Mouse (Mus musculus) cerebellum, adult 2 months (tissue): Measurements from ENCODE around the gene Gm47429. TPM values are rescaled to one million over a fixed set of nuclear protein-coding genes. Genes with fewer than 3 reads are reported as not detected.
"Not testable (repeated sequence)": the region's sequence is repeated elsewhere in the genome, so short reads cannot be mapped to it uniquely, and the experiment has no call there.

Experiments used
- DNase-seq, 2 experiments: peaks; one replicate each; pipeline ENCODE4 v3.0.0; 2021
- H3K27ac ChIP-seq: fragments of 200-500 bp; 2 replicates; pipeline ENCODE4 v1.5.1; 2012; ENCODE audit warnings: low read length, control low read depth, inconsistent platforms; ENCODE audit not compliant: insufficient read depth
- H3K27me3 ChIP-seq: fragments of 200-500 bp; 2 replicates; pipeline ENCODE4 v1.6.1; 2012; ENCODE audit warnings: inconsistent platforms, mild to moderate bottlenecking, low read length, moderate library complexity; ENCODE audit not compliant: control insufficient read depth, insufficient read depth
- H3K4me1 ChIP-seq: fragments of 200-500 bp; 2 replicates; pipeline ENCODE4 v1.6.1; 2011; ENCODE audit warnings: low read length; ENCODE audit not compliant: control insufficient read depth, insufficient read depth
- H3K4me3 ChIP-seq: fragments of 200-500 bp; replicated peaks from 2 replicates; pipeline ENCODE3; 2011; ENCODE audit warnings: mild to moderate bottlenecking, low read depth, low read length, control low read depth; ENCODE audit not compliant: insufficient read depth
- CTCF ChIP-seq: fragments of 200-500 bp; IDR thresholded peaks from 2 replicates; pipeline ENCODE4 v1.5.1; 2011; ENCODE audit warnings: low read depth, mild to moderate bottlenecking, control low read depth, low read length, moderate library complexity, borderline replicate concordance; ENCODE audit not compliant: insufficient read depth
- POLR2A ChIP-seq: fragments of 200-500 bp; IDR thresholded peaks from 2 replicates; pipeline ENCODE4 v1.6.1; 2011; ENCODE audit warnings: low read length, control low read depth, borderline replicate concordance; ENCODE audit not compliant: insufficient read depth
- WGBS: fragments of 180-500 bp; shearing (Covaris S2); methylation state at CpG from one replicate; pipeline ENCODE4 v1.1.7; 2018; 5-methylcytosine and 5-hydroxymethylcytosine counted together
- polyA plus RNA-seq: library from polyadenylated mRNA; depleted of rRNA; stranded (reverse); fragments of >200 nt; gene quantifications from 2 replicates; pipeline ENCODE4 v1.2.3, GENCODE M21; 2012; rRNA removed

The Gm47429 gene
- polyA plus RNA-seq, result not detected in 2 replicates

DNA sequence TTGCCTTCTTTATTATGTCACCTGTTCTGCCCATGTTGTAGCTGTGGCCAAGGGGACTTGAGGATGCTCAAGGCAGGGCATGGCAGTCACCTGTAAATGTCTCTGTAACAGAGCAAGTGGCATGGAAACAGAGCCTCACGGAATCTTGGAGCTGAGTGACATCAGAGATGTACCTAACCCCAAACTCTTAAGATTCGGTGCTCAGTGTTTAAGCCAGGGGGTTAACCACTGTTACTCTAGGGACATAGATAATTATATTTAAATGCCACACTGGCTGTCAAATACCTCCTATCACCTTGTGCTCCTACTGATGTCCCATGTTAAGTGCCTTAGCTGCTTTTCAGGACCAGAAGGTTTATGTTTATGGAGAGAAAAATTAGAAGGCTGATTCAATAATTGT lies at the start of gene Gm47429:
Gm47429 (minus strand) TSS at position 101 of the 400 bp plus-strand sequence.
- no peak for TF ChIP-seq POLR2A
- no peak for TF ChIP-seq CTCF
- DNase-seq, result no peak
- no peaks in the 10 kb centered on the region for H3K27me3 ChIP-seq
- 84% methylated on average over 2 of the region's 2 CpGs for WGBS
- H3K27ac ChIP-seq, result no peak within 1 kb of the TSS
- no peaks in the 10 kb centered on the region for H3K4me1 ChIP-seq
- no peak within 1 kb of the TSS for H3K4me3 ChIP-seq

DNA sequence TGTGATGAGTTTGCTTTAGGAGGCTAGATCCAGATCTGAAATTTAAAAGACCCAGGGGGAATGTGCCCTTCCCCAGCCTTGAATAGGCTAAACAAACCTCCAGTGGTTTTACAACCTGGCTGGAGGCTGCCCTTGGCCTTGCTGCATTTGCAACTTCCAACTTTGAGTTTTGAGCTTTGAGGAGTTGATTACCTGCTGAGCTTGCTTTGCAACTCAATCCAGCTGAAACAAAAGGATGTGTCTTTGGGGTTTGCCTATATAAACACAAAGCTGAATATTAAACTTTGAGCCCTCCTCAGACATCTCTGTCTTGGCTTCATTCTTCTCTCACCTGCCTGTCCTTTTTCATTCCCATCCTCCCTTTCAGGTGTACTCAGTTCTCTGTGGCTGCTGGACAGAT lies 44.8 kb upstream of the Gm47429 start:
- not testable (repeated sequence) for DNase-seq, H3K4me3 ChIP-seq, H3K27ac ChIP-seq

DNA sequence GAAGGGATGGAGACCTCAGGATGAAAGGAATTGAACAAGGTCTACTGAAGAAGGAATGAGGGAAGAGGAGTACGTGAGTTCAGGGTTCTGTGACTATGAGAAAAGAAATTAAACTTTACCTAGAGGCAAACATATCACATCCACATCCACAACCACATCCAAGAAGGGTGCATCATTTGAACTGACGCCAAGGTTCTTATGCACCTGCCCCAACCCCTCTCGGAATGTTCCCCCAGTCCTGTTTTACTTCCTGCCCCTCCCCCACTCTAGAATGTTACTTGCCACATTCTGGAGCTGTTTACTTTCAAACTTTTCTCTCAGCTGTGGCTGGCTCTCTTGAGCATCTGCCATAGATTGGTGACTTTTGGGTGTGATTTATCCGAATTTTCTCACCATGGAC lies 23.3 kb upstream of the Gm47429 start, which contains the start of gene Nutm2:
Nutm2 (plus strand) TSS at position 301 of the 400 bp plus-strand sequence.
- H3K27ac ChIP-seq, result no peak within 1 kb of the TSS
- H3K4me3 ChIP-seq, result no peak within 1 kb of the TSS
- TF ChIP-seq CTCF (no peak), POLR2A (no peak)
- 74% methylated on average over 4 of the region's 4 CpGs for WGBS
- no peaks in the 10 kb centered on the region for H3K4me1 ChIP-seq
- no peaks in the 10 kb centered on the region for H3K27me3 ChIP-seq
- no peak for DNase-seq

More for the DNA sequence above, 44.8 kb upstream of the Gm47429 start:
- H3K4me1 ChIP-seq, H3K27me3 ChIP-seq: not testable (repeated sequence)

DNA sequence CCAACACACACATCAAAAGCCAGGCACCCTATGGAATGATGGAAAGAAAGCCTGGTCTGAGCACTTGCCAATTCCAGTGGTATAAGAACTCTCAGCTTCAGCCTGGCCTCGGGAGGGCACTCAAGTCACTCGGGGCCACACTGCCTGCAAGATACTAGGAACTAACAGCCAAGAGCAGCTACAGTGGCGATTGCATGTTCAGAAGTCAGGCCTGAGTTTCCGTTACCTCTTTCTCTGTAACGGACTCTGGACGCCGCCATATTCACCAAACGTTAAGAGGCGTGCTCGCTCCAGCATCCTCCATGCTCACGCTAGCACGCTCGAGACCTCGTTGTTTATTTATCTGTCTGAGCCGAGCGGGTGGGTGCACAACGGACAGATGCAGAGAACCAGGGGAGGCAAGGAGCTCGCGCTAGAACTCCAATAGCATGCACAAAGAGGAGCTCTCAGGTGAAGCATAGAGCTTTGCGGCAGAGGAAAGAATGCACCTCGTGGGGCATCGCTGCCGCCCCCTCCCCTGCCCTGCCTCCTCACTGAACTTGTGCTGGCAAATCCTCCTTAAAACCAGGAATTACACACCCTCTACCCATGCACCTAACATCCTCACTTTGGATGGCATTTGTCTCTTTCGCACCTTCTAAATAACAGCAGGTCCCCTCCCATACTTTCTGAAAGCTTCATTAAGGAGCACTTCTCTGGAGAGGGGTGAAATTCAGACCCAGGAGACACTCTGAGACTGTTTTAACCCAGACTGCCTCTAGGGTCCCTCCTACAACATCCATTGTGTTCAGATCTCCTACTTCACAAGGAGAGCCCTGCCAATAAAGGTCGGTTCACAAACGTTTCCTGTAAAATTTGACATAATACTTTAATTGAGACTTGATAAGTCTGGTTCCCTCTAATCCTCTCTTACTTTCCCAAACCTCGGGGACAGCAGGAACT lies 21.2 kb upstream of the Gm47429 start:
- no peak for DNase-seq
- TF ChIP-seq POLR2A, result no peak
- no peak for TF ChIP-seq CTCF
- Histone ChIP-seq H3K4me3 (no peak overlapping the region), H3K27me3 (no peaks in the 10 kb centered on the region), H3K4me1 (no peaks in the 10 kb centered on the region), H3K27ac (no peak overlapping the region)
- WGBS, result 42% methylated on average over 27 of the region's 27 CpGs

DNA sequence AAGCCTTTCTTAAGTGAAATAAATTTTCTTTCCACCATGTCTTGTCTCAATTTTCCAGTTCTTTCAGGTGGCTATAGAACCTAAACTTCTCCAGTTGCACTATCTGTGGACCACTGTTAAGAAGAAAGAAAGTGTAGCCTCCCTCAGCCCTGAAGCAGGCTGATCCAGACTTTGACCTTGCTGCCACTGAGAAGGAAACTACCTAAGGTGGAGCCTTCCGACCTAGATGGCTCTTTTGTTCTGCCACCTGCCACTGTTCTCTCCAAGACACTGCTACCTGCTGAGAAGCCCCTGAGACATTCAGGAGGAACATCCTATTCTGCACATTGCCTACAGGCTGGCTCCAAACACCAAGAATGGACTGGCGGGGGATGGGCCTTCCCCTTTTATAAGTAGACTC lies 16.7 kb upstream of the Gm47429 start:
- H3K27ac ChIP-seq, H3K27me3 ChIP-seq, H3K4me1 ChIP-seq, DNase-seq, H3K4me3 ChIP-seq: not testable (repeated sequence)
- 51% methylated on average over 2 of the region's 2 CpGs for WGBS

DNA sequence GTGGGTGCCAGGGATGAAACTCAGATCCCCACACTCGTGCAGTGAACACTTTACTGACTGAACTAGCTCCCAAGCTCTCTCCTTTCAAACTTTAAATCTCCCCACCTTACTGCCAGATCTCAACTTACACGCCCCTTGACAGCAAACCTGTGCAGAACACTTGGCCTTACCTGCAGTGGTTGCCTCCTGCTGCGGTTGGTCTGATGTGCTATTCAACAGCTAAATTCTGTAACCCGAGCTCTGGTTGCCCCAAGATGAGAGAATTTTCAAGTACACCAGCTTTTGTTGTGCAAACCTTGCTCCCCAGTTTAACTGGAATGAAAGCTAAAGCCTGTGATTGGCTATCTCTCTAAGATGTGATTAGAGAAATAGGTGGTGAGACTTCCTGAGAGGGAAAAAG lies 9.7 kb upstream of the Gm47429 start:
- no peaks in the 10 kb centered on the region for H3K27me3 ChIP-seq
- 45% methylated on average over 4 of the region's 4 CpGs for WGBS
- no peaks in the 10 kb centered on the region for H3K4me1 ChIP-seq
- TF ChIP-seq POLR2A, result no peak
- H3K27ac ChIP-seq, result no peak overlapping the region
- DNase-seq, result no peak
- H3K4me3 ChIP-seq, result no peak overlapping the region

DNA sequence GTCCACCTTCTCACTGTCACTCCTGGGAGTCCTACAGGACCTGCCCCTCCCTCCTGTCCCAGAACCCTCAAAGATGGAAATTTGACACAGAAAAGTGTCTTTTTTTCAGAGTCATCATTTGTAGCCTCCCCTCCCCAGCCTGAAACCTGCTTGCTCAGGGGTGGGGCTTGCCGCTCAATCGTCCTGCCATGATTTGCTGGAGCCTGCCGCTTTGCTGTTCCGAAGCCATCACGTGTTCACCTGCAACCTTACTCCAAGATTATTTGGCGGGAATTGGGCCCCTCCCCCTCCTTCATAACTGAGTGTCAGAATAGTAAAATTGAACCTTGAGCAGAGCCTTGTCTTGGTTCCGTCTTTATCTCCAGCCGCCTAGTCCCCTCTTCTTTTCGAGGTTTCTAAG lies 8.6 kb upstream of the Gm47429 start:
- H3K27ac ChIP-seq, H3K4me1 ChIP-seq, H3K27me3 ChIP-seq, H3K4me3 ChIP-seq, DNase-seq: not testable (repeated sequence)
- WGBS, result 61% methylated on average over 9 of the region's 9 CpGs

DNA sequence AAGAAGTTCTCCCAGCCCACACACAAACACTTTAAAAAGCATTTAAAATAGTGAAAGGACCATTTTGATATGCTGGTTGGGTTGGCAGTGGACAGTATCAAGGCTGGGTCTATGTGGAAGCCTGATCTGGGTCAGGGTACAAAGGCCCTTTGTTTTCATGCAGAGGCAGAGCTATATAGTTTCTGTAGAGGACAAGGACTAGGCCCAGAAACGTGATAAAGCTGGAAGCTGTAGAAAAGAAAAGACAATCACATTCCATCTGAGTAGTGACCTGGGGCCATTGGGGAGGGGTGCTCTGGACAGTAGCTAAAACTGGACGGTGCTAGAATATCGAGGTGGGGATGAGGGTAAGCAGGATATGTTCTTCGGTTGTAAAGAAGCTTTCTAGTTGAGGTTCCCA lies 1.5 kb upstream of the Gm47429 start:
- WGBS, result 73% methylated on average over 4 of the region's 4 CpGs
- no peak for TF ChIP-seq CTCF
- no peak for TF ChIP-seq POLR2A
- H3K4me1 ChIP-seq, result no peaks in the 10 kb centered on the region
- H3K27me3 ChIP-seq, result no peaks in the 10 kb centered on the region
- H3K27ac ChIP-seq, result no peak overlapping the region
- H3K4me3 ChIP-seq, result no peak overlapping the region
- no peak for DNase-seq
